Mouse (Mus musculus): ENCODE measurements around the gene Xpr1. TPM values are rescaled to one million over a fixed set of nuclear protein-coding genes. Genes with fewer than 3 reads are reported as not detected.

The Xpr1 gene
- polyA plus RNA-seq, 1 experiment from 2014 or later = 7.6 TPM

DNA sequence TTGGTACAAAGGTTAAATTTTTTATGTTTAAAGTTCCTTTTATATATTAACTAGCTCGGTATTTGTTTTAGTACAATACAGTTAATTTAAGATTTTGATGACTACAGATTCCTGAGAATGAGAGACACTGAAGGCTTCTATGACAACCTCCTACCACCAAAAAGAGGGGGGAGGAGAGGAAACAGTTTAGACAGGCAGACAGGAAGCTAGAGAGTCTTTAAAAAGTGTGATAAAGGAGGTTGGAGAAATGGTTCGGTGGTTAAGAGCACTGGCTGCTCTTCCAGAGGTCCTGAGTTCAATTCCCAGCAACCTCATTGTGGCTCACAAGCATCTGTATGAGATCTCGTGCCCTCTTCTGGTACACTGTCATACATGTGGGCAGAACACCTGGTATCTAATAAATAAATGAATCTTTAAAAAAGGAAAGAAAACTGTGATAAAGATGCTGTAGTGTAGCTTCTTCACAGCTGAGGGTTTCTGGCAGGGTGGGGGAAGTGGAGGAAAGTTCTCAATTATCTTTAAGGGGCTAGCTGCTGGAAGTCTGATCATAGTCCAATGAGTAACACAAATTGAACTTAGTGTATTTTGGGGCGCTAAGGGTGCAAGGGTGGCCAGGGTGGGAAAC lies 55.6 kb downstream of the Xpr1 start:
- H3K27me3 ChIP-seq = no peaks in the 10 kb centered on the region
- H3K9ac ChIP-seq = no peak overlapping the region
- no peaks in the 10 kb centered on the region for H3K36me3 ChIP-seq
- no peak for ATAC-seq (ENCODE audit: insufficient number of reproducible peaks, insufficient read depth, low FRiP score, low TSS enrichment, low read depth)
- H3K9me3 ChIP-seq = no peaks in the 10 kb centered on the region
- H3K4me3 ChIP-seq = no peak overlapping the region
- 83% methylated on average over 4 of the region's 4 CpGs for WGBS
- 0 out of 2 replicates have a peak, but pooled peaks cover 3% of the 10 kb centered on the region for H3K4me1 ChIP-seq
- H3K27ac ChIP-seq = no peak overlapping the region
- H3K4me2 ChIP-seq = no peak overlapping the region

DNA sequence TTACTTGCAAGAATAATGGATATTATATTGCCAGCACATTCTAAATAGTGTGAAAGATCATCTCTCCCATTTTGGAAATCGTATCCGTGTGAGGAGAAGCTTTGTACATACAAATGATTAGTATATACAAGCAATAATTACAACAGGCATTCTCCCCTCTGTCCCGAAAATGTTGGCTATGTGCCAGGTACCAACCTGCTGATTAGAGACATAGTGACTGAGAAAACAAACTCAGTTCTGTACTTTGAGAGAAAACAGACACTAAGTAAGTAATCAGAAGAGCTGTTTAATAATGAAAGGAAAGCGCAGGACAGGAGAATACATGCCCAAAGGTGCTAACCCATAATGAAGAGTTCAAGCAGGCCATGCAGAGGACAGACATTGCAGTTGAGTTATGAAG lies 64.1 kb downstream of the Xpr1 start:
- H3K27ac ChIP-seq = no peak overlapping the region
- H3K4me1 ChIP-seq = no peaks in the 10 kb centered on the region
- no peak overlapping the region for H3K9ac ChIP-seq
- no peak overlapping the region for H3K4me2 ChIP-seq
- no peaks in the 10 kb centered on the region for H3K27me3 ChIP-seq
- no peaks in the 10 kb centered on the region for H3K9me3 ChIP-seq
- no peaks in the 10 kb centered on the region for H3K36me3 ChIP-seq
- no peak overlapping the region for H3K4me3 ChIP-seq
- no peak for ATAC-seq (ENCODE audit: insufficient number of reproducible peaks, insufficient read depth, low FRiP score, low TSS enrichment, low read depth)
- 70% methylated on average over 4 of the region's 4 CpGs for WGBS

DNA sequence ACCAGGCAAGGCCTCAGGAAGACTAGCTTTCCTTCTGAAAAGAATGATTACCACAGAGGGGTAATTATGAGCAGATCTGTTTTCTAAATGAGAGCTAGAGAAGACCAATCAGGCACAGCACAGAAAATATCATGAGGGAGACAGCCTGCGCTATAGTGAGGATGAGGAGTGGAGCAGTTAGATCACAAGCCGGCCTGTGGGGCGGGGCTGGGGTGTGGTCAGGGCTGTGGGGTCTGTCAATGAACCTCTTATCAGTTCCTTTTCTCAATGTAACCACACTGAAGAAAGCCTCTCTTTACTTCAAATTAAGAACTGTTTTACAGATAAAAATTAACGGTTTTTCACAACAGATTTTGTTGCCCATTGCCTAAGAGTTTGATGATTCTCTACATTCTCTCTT lies 65.7 kb downstream of the Xpr1 start:
- ATAC-seq (ENCODE audit: insufficient number of reproducible peaks, insufficient read depth, low FRiP score, low TSS enrichment, low read depth) = no peak
- no peak overlapping the region for H3K4me3 ChIP-seq
- H3K36me3 ChIP-seq = no peaks in the 10 kb centered on the region
- H3K4me1 ChIP-seq = no peaks in the 10 kb centered on the region
- no peak overlapping the region for H3K4me2 ChIP-seq
- no peaks in the 10 kb centered on the region for H3K9me3 ChIP-seq
- no peak overlapping the region for H3K27ac ChIP-seq
- no peak overlapping the region for H3K9ac ChIP-seq
- no peaks in the 10 kb centered on the region for H3K27me3 ChIP-seq
- 86% methylated on average over 4 of the region's 4 CpGs for WGBS

DNA sequence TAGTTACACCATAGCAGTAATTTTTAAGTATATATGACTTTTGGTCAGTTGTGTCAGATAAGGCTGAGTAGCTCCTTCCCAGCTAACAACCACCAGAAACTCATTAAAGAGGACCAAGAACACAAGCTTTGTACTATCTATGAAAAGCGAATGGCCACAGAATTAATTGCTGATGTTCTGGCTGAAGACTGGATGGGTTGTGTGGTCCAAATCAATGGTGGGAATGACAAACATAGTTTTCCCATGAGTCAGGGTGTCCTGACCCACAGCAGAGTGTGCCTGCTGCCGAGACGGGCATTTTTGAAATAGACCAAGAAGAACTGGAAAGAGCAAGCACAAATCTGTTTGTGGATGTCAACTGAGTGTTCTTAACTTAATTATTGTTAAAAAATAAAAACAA lies 68.7 kb downstream of the Xpr1 start:
- ATAC-seq (ENCODE audit: insufficient number of reproducible peaks, insufficient read depth, low FRiP score, low TSS enrichment, low read depth) = no peak
- H3K4me3 ChIP-seq = no peak overlapping the region
- no peak overlapping the region for H3K4me2 ChIP-seq
- H3K9me3 ChIP-seq = no peaks in the 10 kb centered on the region
- WGBS = 84% methylated on average over 3 of the region's 3 CpGs
- H3K9ac ChIP-seq = no peak overlapping the region
- no peak overlapping the region for H3K27ac ChIP-seq
- no peaks in the 10 kb centered on the region for H3K36me3 ChIP-seq
- H3K27me3 ChIP-seq = no peaks in the 10 kb centered on the region
- H3K4me1 ChIP-seq = no peaks in the 10 kb centered on the region

DNA sequence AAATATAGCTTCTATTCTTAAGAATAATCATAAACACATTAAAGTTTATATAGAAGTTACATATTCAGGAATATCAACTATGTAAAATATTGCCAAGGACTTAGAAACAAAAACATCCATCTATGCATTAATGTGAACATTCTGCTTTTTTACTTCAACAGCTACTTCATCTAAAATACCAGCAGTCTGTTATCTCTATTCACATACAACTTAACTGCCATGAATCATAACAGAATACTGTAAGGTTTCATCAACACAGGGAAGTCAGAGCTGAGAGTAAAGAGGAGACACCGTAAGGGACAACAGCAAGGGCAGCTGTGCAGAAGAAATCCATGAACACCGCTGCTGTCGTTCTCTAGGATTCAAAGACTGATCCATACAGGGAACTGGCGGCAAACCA lies 69.9 kb downstream of the Xpr1 start:
- no peak overlapping the region for H3K27ac ChIP-seq
- H3K4me1 ChIP-seq = no peaks in the 10 kb centered on the region
- no peak for ATAC-seq (ENCODE audit: insufficient number of reproducible peaks, insufficient read depth, low FRiP score, low TSS enrichment, low read depth)
- H3K9me3 ChIP-seq = no peaks in the 10 kb centered on the region
- 86% methylated on average over 4 of the region's 4 CpGs for WGBS
- no peak overlapping the region for H3K4me3 ChIP-seq
- H3K27me3 ChIP-seq = no peaks in the 10 kb centered on the region
- no peaks in the 10 kb centered on the region for H3K36me3 ChIP-seq
- H3K9ac ChIP-seq = no peak overlapping the region
- H3K4me2 ChIP-seq = no peak overlapping the region

GRCm38 (mm10) chr1:155344019-155344418 lies 73.2 kb downstream of the Xpr1 start:
- no peaks in the 10 kb centered on the region for H3K36me3 ChIP-seq
- no peaks in the 10 kb centered on the region for H3K9me3 ChIP-seq
- H3K4me1 ChIP-seq = no peaks in the 10 kb centered on the region
- no peak overlapping the region for H3K27ac ChIP-seq
- WGBS = 80% methylated on average over 2 of the region's 2 CpGs
- no peaks in the 10 kb centered on the region for H3K27me3 ChIP-seq
- no peak for ATAC-seq (ENCODE audit: insufficient number of reproducible peaks, insufficient read depth, low FRiP score, low TSS enrichment, low read depth)
- no peak overlapping the region for H3K4me3 ChIP-seq
- no peak overlapping the region for H3K9ac ChIP-seq
- H3K4me2 ChIP-seq = no peak overlapping the region

- Histone ChIP-seq H3K4me3 (no peak overlapping the region), H3K9me3 (no peaks in the 10 kb centered on the region), H3K27me3 (no peaks in the 10 kb centered on the region), H3K27ac (no peak overlapping the region), H3K4me2 (no peak overlapping the region), H3K4me1 (no peaks in the 10 kb centered on the region), H3K36me3 (no peaks in the 10 kb centered on the region; the same call in 1 of the 2 replicates), H3K9ac (no peak overlapping the region)
- 76% methylated on average over 2 of the region's 2 CpGs for WGBS
- ATAC-seq (ENCODE audit: insufficient number of reproducible peaks, insufficient read depth, low FRiP score, low TSS enrichment, low read depth) = no peak
Measured at GRCm38 (mm10) chr1:155339622-155340021, 77.6 kb downstream of the Xpr1 start.

DNA sequence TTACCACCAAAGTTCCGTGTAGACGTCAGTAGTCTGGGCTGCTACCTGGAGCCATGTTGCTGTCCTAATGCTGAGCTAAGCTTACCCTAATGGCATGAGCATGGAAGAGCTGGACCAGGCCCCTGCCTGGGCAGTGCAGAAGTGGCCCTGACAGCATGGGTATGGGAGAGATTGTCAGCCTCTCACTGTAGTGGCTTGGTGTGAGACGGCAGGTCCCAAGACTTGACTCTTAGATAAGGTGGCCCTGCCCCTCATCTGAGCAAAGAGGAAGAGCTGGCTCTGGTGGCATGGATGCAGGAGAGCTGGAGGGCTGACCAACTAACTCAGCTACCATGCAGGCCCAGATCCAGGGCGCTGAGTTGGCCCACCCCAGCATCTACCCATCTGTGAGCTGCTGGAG lies 79.9 kb downstream of the Xpr1 start:
- no peak overlapping the region for H3K4me3 ChIP-seq
- H3K9ac ChIP-seq = no peak overlapping the region
- H3K36me3 ChIP-seq = no peaks in the 10 kb centered on the region; the same call in 1 of the 2 replicates
- no peak overlapping the region for H3K4me2 ChIP-seq
- H3K27ac ChIP-seq = no peak overlapping the region
- no peak for ATAC-seq (ENCODE audit: insufficient number of reproducible peaks, insufficient read depth, low FRiP score, low TSS enrichment, low read depth)
- no peaks in the 10 kb centered on the region for H3K9me3 ChIP-seq
- no peaks in the 10 kb centered on the region for H3K4me1 ChIP-seq
- H3K27me3 ChIP-seq = no peaks in the 10 kb centered on the region
- WGBS = 91% methylated on average over 4 of the region's 4 CpGs

DNA sequence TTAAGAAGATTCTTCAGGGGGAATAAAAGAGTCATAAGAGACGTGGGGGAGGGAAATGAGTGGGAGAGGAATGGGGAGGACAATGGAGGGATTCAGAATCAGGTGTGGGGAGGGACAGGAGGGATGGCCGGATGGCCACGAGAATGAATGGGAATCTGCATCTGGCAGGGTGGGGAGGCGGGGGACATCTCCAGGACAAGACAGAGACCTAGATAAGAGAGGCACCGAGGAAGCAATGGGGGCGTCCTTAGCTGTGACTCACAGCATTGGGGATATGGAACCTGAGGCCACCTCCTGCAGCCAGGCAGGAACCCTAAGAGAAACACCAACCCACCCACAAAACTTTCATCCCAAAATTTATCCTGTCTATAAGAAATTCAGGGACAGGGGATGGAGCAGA lies 81.3 kb downstream of the Xpr1 start:
- 49% methylated on average over 6 of the region's 6 CpGs for WGBS
- no peak overlapping the region for H3K4me3 ChIP-seq
- no peak overlapping the region for H3K9ac ChIP-seq
- no peak overlapping the region for H3K4me2 ChIP-seq
- H3K4me1 ChIP-seq = no peaks in the 10 kb centered on the region
- H3K36me3 ChIP-seq = peaks cover 3% of the 10 kb centered on the region
- H3K27ac ChIP-seq = no peak overlapping the region
- no peaks in the 10 kb centered on the region for H3K27me3 ChIP-seq
- no peaks in the 10 kb centered on the region for H3K9me3 ChIP-seq
- no peak for ATAC-seq (ENCODE audit: insufficient number of reproducible peaks, insufficient read depth, low FRiP score, low TSS enrichment, low read depth)

GRCm38 (mm10) chr1:155322183-155322582 lies 95.0 kb downstream of the Xpr1 start:
- no peaks in the 10 kb centered on the region for H3K9me3 ChIP-seq
- H3K4me1 ChIP-seq = no peaks in the 10 kb centered on the region
- no peaks in the 10 kb centered on the region for H3K27me3 ChIP-seq
- H3K27ac ChIP-seq = no peak overlapping the region
- H3K4me2 ChIP-seq = no peak overlapping the region
- H3K9ac ChIP-seq = no peak overlapping the region
- H3K4me3 ChIP-seq = no peak overlapping the region
- 58% methylated on average over 1 of the region's 1 CpGs for WGBS
- ATAC-seq (ENCODE audit: insufficient number of reproducible peaks, insufficient read depth, low FRiP score, low TSS enrichment, low read depth) = no peak
- H3K36me3 ChIP-seq = no peaks in the 10 kb centered on the region; the same call in 1 of the 2 replicates

- Histone ChIP-seq H3K9ac (no peak overlapping the region), H3K27me3 (no peaks in the 10 kb centered on the region), H3K36me3 (no peaks in the 10 kb centered on the region), H3K27ac (no peak overlapping the region), H3K4me2 (no peak overlapping the region), H3K9me3 (no peaks in the 10 kb centered on the region), H3K4me1 (no peaks in the 10 kb centered on the region), H3K4me3 (no peak overlapping the region)
- no peak for ATAC-seq (ENCODE audit: insufficient number of reproducible peaks, insufficient read depth, low FRiP score, low TSS enrichment, low read depth)
- WGBS = 77% methylated on average over 7 of the region's 7 CpGs
Measured at GRCm38 (mm10) chr1:155320091-155320833, 97.0 kb downstream of the Xpr1 start.

- Histone ChIP-seq H3K27me3 (no peaks in the 10 kb centered on the region), H3K4me1 (no peaks in the 10 kb centered on the region), H3K4me2 (no peak overlapping the region), H3K4me3 (no peak overlapping the region), H3K9ac (no peak overlapping the region), H3K27ac (no peak overlapping the region), H3K9me3 (no peaks in the 10 kb centered on the region), H3K36me3 (no peaks in the 10 kb centered on the region)
- WGBS = 83% methylated on average over 4 of the region's 4 CpGs
- no peak for ATAC-seq (ENCODE audit: insufficient number of reproducible peaks, insufficient read depth, low FRiP score, low TSS enrichment, low read depth)
Measured at GRCm38 (mm10) chr1:155319513-155319912, 97.7 kb downstream of the Xpr1 start.

Data from embryonic facial prominence, embryonic 13.5 days (tissue).